Mouse (Mus musculus): ENCODE measurements at regions not wholly inside any gene's neighbourhood (a gene's known extent, or its start where the extent isn't known, plus 50 kb on each side); places are given as distances from the start of the nearest gene placed in this dataset.

- no peak for DNase-seq
Measured at GRCm38 (mm10) chr15:64622591-64622990, 194.9 kb upstream of the Gm21798 start.

- no peak for DNase-seq
Measured at GRCm38 (mm10) chr15:64626359-64626758, 191.1 kb upstream of the Gm21798 start.

- peak; percentile 75 for DNase-seq
Measured at GRCm38 (mm10) chr15:64627258-64627657, 190.2 kb upstream of the Gm21798 start.
